Mouse (Mus musculus): Measurements from ENCODE around the gene Tifab. TPM values are rescaled to one million over a fixed set of nuclear protein-coding genes. Genes with fewer than 3 reads are reported as not detected.

Tifab gene
- total RNA-seq, 2 experiments from 2014 or later: 1.7 to 1.9 TPM

DNA sequence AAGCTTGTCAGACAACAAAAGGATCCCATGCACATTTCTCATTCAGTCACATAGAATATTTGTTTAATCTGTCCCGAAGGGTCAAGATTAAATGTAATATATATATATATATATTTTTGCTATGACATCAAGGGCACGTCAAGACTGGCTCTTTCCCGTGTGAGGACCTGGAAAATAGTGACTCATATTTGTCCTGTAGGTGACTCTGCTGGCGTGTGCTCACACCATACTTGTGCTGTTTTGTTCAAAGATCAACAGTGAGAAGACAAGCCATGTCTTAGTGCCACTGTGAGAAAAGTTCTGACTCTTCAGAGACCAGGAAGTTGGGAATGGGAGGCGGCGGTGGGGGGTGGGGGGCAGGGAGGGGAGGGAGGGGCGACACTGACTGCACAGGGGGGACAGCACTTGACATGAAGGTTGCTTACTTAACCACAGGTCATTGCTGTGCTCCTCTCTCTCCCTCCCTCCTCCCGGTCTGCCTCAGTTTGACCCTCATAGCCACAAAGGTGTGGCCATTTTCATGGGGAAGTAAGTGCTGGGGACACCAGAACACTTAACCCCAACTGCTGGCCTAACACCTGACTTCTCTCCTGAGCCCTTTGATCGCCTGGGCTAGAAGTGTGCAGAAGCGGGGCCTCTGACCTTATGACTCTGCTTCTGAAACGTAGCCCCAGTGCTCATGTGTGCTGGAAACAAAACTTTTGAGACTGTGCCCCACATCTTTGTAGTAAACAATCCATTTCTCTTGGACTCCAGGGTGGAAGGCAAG, 36.1 kb downstream of the Tifab start:
- no peak for DNase-seq (ENCODE audit: low spot score in 2 of 2)

DNA sequence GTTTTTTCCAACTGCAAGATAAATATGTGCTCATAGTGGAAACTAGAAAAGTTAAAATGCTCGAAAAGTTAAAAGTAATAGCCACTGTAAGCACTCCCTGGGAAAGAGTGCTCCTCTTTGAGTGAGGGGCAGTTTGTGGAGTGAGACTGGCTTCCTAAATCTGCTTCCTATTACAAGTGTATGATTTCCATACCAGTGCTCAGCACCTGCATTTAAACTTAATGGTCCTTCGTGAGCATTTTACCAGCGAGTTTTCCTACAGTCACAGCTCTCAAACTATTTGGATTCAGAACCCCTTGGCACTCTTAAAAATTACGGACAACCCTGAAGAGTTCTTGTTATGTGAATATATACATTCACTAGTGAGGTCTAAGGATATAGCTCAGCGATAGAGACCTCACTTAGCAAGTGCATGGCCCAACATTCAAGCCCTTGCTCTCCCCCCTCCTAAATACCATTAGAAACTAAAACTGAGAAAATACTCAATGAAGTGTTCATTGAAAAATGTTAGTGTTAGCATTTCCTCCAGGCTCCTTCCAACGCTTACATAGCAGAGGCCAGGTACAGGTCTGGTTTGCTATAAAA, 39.4 kb downstream of the Tifab start:
- no peak for DNase-seq (ENCODE audit: low spot score in 2 of 2)

DNA sequence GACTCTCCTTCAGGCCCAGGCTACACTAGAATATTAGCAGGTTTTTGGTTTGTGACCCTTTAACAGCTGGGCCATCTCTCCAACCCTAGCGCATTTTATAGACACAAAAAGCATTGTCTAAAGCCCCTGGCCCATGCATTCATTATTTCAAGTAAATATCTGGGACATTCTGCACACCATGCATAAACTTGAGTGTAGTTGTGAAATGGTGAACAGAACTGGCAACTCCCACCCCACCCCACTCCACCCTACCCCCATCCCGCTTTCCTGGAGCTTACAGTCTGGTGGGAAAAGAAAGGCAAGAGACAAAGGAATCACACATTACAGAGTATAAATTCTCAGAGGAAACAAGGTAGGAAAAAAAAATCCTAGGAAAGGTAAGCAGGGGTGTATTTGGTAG, 42.5 kb downstream of the Tifab start, which contains the start of gene H2afy:
H2afy (minus strand) TSS at position 162 of the 400 bp plus-strand sequence.
- no peak for DNase-seq (ENCODE audit: low spot score in 2 of 2)

DNA sequence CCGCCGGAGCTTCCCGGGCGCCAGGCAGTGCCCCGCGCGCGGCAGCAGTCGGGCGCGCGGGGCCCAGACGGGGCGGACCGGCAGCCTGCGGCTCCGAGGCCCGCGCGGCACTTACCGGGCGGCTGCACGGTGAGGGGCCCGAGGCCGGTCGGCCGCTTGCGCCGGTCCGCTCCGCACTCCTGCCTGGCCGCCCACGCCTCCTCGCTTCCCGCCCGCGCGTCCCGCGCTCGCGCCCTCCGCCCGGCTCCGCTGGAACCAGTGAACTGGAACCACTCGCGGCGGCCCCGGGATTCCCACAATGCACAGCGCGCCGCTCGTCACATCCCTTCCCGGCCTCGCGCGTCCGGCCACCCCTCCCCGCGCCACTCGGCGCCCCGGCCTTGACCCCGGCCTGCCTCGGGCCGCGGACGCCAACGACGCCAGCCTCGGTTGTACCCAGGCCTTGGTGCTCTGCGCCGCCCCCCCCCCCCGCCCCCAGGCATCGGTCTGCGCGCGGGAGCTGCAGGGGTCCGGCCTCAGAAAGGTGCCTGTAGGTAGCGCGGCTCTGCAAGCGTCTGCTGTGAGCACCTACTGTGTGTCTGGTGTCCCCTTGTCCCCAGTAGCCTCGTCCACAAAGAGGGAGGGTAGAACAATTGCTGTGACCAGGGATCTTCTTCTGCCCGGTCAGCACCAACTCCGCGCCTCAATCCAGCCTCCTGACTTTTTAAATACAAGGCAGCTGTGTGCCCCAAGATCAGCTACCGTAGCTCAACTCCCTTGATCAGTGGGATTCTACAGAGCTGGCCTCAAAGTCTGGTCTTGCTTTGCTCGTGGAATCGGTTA, 43.2 kb downstream of the Tifab start:
- DNase-seq (ENCODE audit: low spot score in 2 of 2): peak; percentile 89 to 92

DNA sequence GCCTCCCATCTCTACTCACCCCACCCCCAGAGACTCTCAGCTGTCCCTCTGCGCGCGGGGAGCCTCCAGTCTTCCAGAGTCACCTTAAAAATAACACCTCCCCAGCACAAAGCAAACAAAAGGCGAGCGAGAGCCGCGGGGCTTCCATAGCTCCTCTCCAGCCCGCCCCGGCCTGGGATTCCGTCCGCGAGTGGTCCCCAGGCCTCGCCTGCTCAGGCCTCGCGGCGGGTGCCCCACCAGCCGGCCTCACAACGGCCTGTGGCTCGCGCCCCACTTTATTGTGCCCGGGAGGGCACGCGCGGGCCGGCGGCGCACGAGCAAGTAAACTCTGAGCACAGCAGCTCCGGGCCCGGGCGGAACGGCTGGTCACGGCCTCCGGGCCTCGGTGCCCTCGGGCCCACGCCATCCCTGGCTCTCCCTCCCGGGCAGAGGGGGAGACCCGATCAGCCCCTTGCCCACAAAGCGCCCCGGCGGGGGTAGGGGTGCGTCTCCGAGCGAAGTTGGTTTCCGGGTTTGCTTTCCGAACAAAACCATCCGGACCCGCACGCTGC, 44.0 kb downstream of the Tifab start:
- DNase-seq (ENCODE audit: low spot score in 2 of 2): peak in 1 of 2 experiments; percentile 22

DNA sequence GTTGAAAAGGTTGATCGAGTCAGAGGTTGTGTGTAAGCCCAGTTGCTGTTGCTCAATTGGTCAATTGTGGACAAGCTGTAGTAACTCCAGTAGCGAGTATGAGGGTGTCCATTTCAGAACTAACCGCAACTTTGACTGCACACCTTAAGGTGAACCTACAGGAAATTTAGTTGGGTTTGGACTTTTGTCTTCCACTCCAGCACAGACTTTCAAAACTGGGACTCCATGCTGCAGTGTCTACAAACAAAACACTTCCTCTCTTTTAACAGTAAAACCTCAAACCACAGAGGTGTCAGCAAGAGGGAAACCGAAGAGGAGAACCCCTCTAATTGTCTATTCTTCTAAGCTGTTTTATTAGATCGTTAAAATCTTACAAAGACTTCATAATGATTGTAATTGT, 44.7 kb downstream of the Tifab start:
- no peak for DNase-seq (ENCODE audit: low spot score in 2 of 2)

DNA sequence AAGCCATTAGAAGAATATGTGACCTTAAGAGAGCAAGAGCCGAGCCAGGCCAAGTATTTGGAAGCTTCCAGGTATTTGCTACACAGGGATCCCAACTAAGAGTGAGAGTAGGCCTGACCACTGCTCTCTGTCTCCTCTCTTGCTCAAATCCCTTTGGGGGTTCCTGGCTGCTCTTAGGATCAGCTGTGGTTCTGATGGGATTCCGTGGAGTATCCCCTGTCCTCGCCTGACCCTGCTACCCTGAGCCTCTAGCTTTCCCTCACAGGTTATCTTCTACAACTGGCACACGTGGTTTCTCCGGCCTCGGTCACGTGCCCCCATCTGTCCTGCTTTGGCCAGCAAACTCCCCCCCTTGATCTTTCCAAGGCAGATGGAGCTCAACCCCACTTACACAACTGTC, 45.7 kb downstream of the Tifab start:
- DNase-seq (ENCODE audit: low spot score in 2 of 2): no peak

DNA sequence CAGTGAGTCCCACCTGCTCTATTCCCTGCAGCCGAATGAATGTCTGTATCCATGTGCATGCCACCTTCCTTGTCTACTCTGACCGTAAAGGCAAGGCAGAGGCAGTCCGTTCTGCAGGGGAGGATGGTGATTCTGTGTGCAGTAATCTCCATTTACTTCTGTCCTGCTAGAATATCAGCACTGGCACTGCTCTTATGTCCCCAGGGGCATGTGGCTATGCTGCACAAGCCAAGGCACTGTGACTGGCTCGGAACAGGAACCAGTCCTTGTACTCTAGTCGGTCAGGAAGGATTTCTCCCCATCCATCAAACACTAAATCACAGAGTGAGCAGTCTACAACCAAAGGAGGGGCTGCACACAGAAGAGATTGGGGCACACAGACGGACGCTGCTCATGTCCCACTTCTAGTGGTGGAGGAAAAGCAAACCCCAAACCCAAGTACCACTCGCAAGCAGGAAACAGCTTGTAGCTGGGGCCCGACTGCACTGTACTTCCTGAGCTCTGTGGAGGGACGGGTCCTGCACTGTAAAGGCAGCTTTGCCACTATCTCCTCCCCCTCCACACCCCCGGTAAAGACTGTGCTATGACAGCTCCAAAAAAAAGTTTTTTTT, 46.3 kb downstream of the Tifab start:
- DNase-seq (ENCODE audit: low spot score in 2 of 2): no peak

DNA sequence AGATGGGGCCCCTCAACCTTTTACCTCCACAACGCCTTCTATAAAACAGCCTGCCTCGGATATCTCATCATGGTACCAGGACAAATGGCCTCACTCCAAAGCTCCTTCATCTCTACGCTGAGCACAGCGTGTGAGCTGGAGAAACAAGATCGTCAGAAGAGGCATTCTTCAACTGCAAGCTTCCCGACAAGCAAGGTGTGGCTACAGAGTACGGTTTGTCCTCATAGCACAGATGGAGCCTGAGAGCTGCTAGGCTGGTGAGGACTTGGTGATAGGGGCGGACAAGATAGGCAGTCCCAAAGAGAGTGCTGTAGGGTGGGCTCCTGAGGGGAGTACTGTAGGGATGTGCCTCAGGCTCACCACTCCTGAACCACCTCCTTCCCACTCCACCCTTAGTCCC, 48.1 kb downstream of the Tifab start:
- DNase-seq (ENCODE audit: low spot score in 2 of 2): no peak

DNA sequence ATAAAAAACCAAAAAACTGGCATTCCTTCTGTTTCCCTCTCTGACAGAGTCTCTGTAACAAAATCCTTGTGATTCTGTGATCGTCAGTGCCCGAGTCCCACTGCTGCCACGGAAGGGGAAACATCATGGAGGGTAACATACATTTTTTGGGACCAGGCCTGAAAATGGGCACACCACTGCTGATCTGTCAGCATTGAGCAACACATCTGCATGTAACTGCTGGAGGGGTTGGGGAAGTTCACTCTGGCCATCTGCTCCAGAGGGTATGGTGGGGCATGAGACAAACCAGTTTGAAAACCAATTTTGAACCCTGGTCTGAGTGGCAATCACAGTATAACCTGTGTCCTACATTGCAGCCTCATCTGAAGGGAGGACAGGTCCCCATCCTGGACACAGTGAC, 49.1 kb downstream of the Tifab start:
- DNase-seq (ENCODE audit: low spot score in 2 of 2): no peak

DNA sequence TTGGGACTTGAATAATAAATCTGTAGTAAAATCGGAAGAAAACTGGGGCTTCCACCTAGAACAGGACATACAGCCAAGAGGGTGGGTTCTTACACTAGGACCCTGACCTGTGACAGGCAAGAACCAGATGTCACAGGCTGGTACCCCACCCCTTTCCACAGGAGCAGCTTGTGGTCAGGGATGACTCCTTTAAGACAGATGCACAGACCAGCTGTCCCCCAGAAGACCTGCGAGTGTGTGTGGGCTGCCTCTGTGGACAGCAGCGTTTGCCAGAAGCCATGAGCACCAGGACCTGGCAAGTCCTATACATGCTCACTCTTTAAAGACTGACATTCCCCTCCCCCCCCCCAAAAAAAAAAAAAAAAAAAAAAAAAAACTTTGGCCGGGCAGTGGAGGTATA, 49.7 kb downstream of the Tifab start:
- DNase-seq (ENCODE audit: low spot score in 2 of 2): no peak

DNA sequence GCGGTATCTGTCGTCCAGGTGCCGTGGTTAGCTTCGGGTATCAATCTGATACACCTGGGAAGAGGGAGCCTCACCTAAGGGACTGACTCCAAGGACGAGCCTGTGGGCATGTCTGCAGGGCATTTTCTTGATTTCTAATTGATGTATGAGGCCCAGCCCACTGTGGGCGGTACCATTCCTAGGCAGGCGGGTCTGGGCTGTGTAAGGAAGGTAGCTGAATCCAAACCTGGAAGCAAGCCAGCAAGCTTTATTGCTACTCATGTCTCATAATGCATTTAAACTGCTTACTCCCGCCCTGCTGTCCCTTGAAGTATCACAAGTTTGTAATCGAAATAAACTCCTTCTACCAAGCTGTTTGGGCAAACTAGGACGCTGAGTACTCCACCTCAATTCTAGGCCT, 53.1 kb downstream of the Tifab start:
- no peak for DNase-seq (ENCODE audit: low spot score in 2 of 2)

Other genes starting within 250 kb of the Tifab start
- gene H2afy, start 42.5 kb downstream of the Tifab start, total RNA-seq (2021): 100 to 1,000 TPM; 104 to 106 TPM
- gene Neurog1, start 73.3 kb upstream of the Tifab start, total RNA-seq (2021): under 1 TPM in 1 of 2 experiments, not detected in 1; 0.35 TPM
- gene Cxcl14, start 117.7 kb upstream of the Tifab start, total RNA-seq (2021): 100 to 1,000 TPM; 140 to 160 TPM
- not detected for gene Gm3045, start 247.7 kb upstream of the Tifab start, total RNA-seq (2021)